Mouse (Mus musculus) gastrocnemius, adult 2 months (tissue): Measurements from ENCODE around the gene Mnx1. TPM values are rescaled to one million over a fixed set of nuclear protein-coding genes. Genes with fewer than 3 reads are reported as not detected.

Experiments used
- DNase-seq: peaks from one replicate; pipeline ENCODE4 v3.0.0; 2022
- H3K27ac ChIP-seq: fragments of 200-600 bp; 2 replicates; pipeline ENCODE4 v1.8.1; 2022; ENCODE audit warnings: mild to moderate bottlenecking
- H3K4me3 ChIP-seq: fragments of 200-600 bp; 2 replicates; pipeline ENCODE4 v1.8.1; 2022; ENCODE audit warnings: mild to moderate bottlenecking, moderate library complexity
- CTCF ChIP-seq: fragments of 200-600 bp; IDR thresholded peaks from 2 replicates; pipeline ENCODE4 v1.8.1; 2022; ENCODE audit warnings: antibody characterized with exemption, mild to moderate bottlenecking, moderate library complexity
- intact Hi-C: fragments of 180-260 bp; cut with DNase I; formaldehyde crosslinking; loops from one replicate; pipeline ENCODE4 v1.15.1; 2025
- long read RNA-seq, 2 experiments: library from polyadenylated mRNA; stranded (forward); transcript quantifications; one replicate each; pipeline ENCODE4 v2.0.0; 2021
- total RNA-seq, 2 experiments: library from RNA; stranded (reverse); gene quantifications; 2 replicates each; pipeline ENCODE4 v1.2.3; 2021

The Mnx1 gene
- total RNA-seq = not detected
- long read RNA-seq, experiment 1 = 0 reads
- long read RNA-seq, experiment 2 = 0 reads

GRCm38 (mm10) chr5:29478208-29479197 is at the start of gene Mnx1:
TSS of gene Mnx1 (minus strand) at chr5:29478470.
- no peak for DNase-seq
- no peak for TF ChIP-seq CTCF
- peak within 1 kb of the TSS; percentile 65 for H3K4me3 ChIP-seq
- no peak within 1 kb of the TSS for H3K27ac ChIP-seq
- intact Hi-C loops = no loop called here

GRCm38 (mm10) chr5:29516432-29516831 is 38.2 kb upstream of the Mnx1 start:
- Histone ChIP-seq H3K27ac (no peak overlapping the region), H3K4me3 (no peak overlapping the region)
- no peak for DNase-seq
- no peak for TF ChIP-seq CTCF
- intact Hi-C loops = no loop called here

- intact Hi-C loops = no loop called here
- TF ChIP-seq CTCF = no peak
- no peak for DNase-seq
Observed at GRCm38 (mm10) chr5:29515888-29516287, 37.6 kb upstream of the Mnx1 start.

GRCm38 (mm10) chr5:29507013-29507412 is 28.7 kb upstream of the Mnx1 start:
- TF ChIP-seq CTCF = no peak
- intact Hi-C loops = no loop called here
- Histone ChIP-seq H3K27ac (no peak overlapping the region), H3K4me3 (no peak overlapping the region)
- no peak for DNase-seq

More at GRCm38 (mm10) chr5:29515888-29516287, 37.6 kb upstream of the Mnx1 start:
- Histone ChIP-seq H3K27ac (no peak overlapping the region), H3K4me3 (no peak overlapping the region)

- intact Hi-C loops = no loop called here
- no peak for TF ChIP-seq CTCF
Observed at GRCm38 (mm10) chr5:29487321-29487720, 9.1 kb upstream of the Mnx1 start.

GRCm38 (mm10) chr5:29485941-29486320 is 7.7 kb upstream of the Mnx1 start:
- TF ChIP-seq CTCF = no peak
- Histone ChIP-seq H3K4me3 (no peak overlapping the region), H3K27ac (no peak overlapping the region)
- intact Hi-C loops = no loop called here
- no peak for DNase-seq

More at GRCm38 (mm10) chr5:29487321-29487720, 9.1 kb upstream of the Mnx1 start:
- H3K27ac ChIP-seq = no peak overlapping the region
- no peak for DNase-seq
- no peak overlapping the region for H3K4me3 ChIP-seq

- no peak overlapping the region for H3K27ac ChIP-seq
- peak; percentile 31 for DNase-seq
- intact Hi-C loops = no loop called here
- H3K4me3 ChIP-seq = no peak overlapping the region
- TF ChIP-seq CTCF = no peak
Observed at GRCm38 (mm10) chr5:29484965-29485940, 7.0 kb upstream of the Mnx1 start.

- Histone ChIP-seq H3K27ac (no peak overlapping the region), H3K4me3 (no peak overlapping the region)
- intact Hi-C loops = no loop called here
- DNase-seq = no peak
- no peak for TF ChIP-seq CTCF
Observed at GRCm38 (mm10) chr5:29483801-29484200, 5.5 kb upstream of the Mnx1 start.

- intact Hi-C loops = no loop called here
- TF ChIP-seq CTCF = peak; percentile 26; the same call in 1 of the 2 replicates
- no peak overlapping the region for H3K27ac ChIP-seq
- H3K4me3 ChIP-seq = peak overlapping the region; percentile 65
- peak; percentile 26 for DNase-seq
Observed at GRCm38 (mm10) chr5:29479198-29479593, 926 bp upstream of the Mnx1 start.

- no peak for TF ChIP-seq CTCF
- intact Hi-C loops = no loop called here
- no peak for DNase-seq
- peak overlapping the region; percentile 65 for H3K4me3 ChIP-seq
- H3K27ac ChIP-seq = no peak overlapping the region
Observed at GRCm38 (mm10) chr5:29477474-29478207, 629 bp downstream of the Mnx1 start.

GRCm38 (mm10) chr5:29476021-29476420 is 2.2 kb downstream of the Mnx1 start:
- no peak for DNase-seq
- intact Hi-C loops = no loop called here
- Histone ChIP-seq H3K27ac (no peak overlapping the region), H3K4me3 (no peak overlapping the region)
- no peak for TF ChIP-seq CTCF

GRCm38 (mm10) chr5:29475556-29475955 is 2.7 kb downstream of the Mnx1 start:
- no peak overlapping the region for H3K4me3 ChIP-seq
- no peak for DNase-seq
- no peak for TF ChIP-seq CTCF
- H3K27ac ChIP-seq = no peak overlapping the region
- intact Hi-C loops = no loop called here
